Mouse (Mus musculus): ENCODE results near the gene Pik3r4.
"Not testable (repeated sequence)": the region's sequence is repeated elsewhere in the genome, so short reads cannot be mapped to it uniquely, and the experiment has no call there.

Gene Pik3r4

DNA sequence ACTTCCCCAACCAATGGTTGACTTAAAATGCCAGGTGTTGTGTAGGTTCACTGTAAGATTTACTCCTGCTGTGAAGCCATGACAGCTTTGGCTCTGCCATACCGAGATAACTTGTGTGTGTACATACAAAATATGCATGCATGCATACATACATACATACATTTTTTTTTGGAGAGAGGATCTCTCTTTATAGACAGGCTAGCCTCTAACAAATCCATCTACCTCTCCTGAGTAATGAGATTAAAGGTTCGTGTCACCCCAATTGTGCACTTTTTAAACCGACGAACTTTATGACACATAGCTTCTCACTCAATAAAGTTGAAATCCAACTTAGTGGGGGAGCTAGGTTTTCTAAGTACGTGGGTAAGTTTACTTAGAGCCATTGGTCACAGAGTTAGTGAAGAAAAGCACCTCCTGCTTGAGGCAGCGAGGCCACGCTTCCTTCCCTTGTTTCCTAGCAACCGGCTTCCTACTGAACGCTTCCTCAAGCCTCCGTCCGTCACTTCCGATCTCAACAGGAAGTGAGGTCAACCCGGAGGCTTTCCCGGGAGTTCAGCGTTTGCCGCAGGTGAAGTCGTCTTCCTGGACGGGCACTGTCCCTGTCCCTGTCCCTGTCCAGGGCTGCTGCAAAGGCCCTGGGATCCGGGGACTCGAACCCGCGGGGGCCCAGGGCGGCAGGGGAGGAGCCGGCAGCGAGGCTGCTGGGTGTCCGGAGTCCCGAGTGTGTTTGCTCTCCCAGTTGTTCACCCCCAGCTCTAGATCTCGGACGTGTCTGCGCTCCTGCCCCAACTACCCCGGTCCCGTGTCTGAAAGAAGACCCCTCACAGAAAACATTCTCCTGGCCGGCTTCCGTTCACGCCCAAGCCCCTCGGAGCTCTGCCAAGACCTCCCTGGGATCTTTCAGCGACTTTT is at the start of gene Pik3r4:
Gene Pik3r4, plus strand, starts transcription at position 519 of the 912 bp plus-strand sequence.
- DNase-seq (ENCODE audit: low spot score), result peak; percentile 97

DNA sequence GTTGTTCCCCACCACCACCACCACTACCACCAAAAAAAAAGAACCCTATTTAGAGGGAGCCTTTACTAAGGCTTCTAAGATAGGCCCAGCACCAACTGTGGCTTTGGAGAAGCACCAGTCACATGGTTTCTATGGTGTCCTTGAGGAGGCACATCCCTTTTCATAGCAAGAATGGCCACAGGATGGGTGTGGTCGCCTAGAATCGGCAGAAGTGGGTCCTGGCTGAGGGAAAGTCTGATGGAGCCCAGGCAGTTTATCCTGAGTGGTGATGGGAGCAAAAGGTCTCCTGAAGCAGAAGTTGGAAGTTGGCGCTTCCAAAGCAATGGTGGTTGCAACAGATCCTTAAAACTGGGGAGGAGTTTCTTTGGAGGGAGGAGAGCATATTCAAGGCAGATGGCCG is 43.9 kb upstream of the Pik3r4 start:
- no peak for DNase-seq (ENCODE audit: low spot score)

DNA sequence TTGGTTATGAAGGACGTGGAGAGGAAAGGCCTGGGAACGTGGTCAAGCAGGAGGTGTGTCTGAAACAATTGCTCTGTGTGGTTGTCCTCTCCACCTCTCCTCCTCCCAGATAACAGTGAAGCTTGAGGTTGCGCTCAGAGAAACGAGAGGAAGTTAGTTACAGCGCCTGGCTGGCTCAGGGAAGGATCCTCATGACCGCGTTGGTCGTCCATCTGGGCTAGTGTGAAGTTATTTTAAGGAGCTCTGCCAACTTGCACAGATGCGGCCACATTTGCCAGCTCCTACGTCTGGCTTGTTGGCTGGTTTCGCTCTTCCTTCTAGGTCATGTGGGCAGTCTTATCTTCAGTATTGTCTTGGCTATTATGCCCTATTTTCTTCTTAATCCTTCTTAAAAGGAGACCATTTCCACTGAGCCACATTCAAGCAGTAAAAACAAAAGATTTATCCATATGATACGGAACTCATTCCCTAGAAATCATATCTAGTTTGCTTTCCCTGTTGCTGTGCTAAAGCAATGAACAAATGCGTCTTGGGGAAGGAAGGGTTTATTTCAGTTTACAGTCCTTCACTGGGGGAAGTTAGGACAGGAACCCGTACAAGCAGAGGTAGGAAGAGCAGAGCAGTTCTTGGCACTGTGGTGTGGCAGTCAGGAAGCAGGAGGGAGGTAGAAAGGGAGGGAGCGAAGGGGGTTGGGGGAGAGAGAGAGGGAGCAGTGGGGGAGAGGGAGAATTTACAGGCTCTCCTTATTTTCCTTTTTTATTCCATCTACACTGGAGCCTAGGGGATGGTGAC is 30.6 kb upstream of the Pik3r4 start:
- DNase-seq (ENCODE audit: low spot score), result no peak

- no peak for DNase-seq (ENCODE audit: low spot score)
These were observed 29.9 kb upstream of the Pik3r4 start for GRCm38 (mm10) chr9:105612919-105613318.

- no peak for DNase-seq (ENCODE audit: low spot score)
These were observed 26.8 kb upstream of the Pik3r4 start for GRCm38 (mm10) chr9:105615952-105616351.

- peak; percentile 76 for DNase-seq (ENCODE audit: low spot score)
These were observed 25.5 kb upstream of the Pik3r4 start for GRCm38 (mm10) chr9:105617274-105617673.

- no peak for DNase-seq (ENCODE audit: low spot score)
These were observed 8.8 kb upstream of the Pik3r4 start for GRCm38 (mm10) chr9:105633961-105634360.

- not testable (repeated sequence) for DNase-seq (ENCODE audit: low spot score)
These were observed 1.4 kb upstream of the Pik3r4 start for GRCm38 (mm10) chr9:105641377-105641776.

GRCm38 (mm10) chr9:105656189-105656588 is 13.4 kb downstream of the Pik3r4 start:
- DNase-seq (ENCODE audit: low spot score), result no peak

DNA sequence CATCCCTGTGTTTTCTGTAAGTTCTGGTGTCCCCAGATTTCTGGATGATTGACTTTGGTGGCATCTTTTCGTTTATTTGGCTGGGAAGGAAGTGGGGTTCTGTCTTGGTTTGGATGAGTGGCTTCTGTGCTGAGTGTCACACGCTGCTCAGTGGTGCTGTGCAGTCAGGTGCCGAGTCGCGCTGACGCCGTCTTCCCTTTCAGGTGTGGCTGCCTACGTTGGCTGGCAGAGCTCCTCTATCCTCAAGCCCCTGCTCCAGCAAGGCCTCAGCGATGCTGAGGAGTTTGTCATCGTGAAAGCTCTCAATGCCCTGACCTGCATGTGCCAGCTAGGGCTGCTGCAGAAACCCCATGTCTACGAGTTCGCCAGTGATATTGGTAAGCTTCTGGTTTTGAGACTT is 15.4 kb downstream of the Pik3r4 start:
- DNase-seq (ENCODE audit: low spot score), result no peak

- no peak for DNase-seq (ENCODE audit: low spot score)
These were observed 17.1 kb downstream of the Pik3r4 start for GRCm38 (mm10) chr9:105659877-105660276.

GRCm38 (mm10) chr9:105665269-105665668 is 22.5 kb downstream of the Pik3r4 start:
- DNase-seq (ENCODE audit: low spot score), result no peak

GRCm38 (mm10) chr9:105670916-105671315 is 28.1 kb downstream of the Pik3r4 start:
- no peak for DNase-seq (ENCODE audit: low spot score)

GRCm38 (mm10) chr9:105672032-105672431 is 29.3 kb downstream of the Pik3r4 start:
- DNase-seq (ENCODE audit: low spot score), result no peak

DNA sequence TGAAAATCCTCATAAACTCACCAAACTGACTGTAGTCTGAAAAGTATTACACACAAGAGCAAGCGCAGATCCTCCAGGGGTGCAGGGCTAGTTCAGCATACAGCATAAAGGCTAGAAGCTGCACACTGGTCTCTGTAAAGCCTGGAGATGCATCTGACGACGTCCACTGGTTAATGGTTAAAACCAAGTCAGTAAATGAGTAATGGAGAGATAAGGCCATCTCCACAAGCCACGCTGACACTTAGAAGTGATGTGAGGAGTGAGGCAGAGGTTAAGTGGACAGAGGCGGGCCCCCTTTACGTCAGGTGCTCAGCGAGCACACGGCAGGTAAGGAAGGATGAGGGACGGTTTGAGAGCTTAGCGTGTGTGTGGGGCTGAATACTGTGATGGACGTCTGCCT is 33.2 kb downstream of the Pik3r4 start:
- DNase-seq (ENCODE audit: low spot score), result no peak

DNA sequence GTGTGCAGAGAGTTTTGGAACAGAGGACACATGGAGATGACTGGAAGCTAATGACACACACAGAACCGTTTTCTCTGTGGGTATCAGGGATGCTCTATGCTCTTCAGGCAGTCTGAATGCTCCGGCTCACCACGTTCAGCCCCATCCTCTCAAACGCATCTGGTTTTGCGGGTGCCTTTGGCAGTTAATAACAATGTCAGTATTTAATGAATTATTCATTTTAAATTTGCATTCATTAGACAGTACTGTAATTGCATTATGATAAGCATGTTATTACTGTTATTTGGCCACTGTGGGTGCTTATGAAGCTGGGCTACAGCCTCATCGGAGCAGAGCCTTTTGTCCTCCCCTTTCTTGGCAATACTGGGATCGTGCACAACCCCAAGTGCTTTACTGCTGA is 38.6 kb downstream of the Pik3r4 start:
- DNase-seq (ENCODE audit: low spot score), result no peak

DNA sequence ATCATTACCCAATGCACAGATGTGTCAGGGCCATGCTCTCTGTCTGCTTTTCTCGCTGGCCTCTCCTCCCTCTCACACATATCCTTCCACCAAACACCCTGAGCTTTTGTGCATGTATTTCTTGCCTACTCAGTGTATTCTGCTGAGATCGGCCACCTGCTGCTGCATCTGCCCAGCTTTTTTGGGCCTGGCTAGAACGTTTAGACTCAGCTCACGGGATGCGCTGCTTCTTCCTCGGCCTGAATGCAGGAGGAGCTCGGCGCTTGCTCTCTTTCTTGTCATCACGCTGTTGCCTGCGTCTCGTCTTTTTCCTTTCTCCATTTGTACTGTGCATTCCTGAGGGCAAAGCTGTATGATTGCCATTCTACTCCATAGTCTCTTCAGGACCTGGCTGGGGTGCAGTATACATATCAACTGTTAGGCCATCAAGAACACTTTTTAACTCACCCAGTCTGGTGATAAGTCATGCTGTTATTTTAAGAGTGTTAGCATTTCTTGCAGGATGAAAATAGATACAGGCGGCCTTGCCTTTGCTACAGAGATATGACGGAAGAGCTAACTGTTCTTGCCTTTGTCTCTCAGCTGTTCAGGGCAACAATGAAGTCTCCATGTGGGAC is 41.9 kb downstream of the Pik3r4 start:
- DNase-seq (ENCODE audit: low spot score), result no peak

DNA sequence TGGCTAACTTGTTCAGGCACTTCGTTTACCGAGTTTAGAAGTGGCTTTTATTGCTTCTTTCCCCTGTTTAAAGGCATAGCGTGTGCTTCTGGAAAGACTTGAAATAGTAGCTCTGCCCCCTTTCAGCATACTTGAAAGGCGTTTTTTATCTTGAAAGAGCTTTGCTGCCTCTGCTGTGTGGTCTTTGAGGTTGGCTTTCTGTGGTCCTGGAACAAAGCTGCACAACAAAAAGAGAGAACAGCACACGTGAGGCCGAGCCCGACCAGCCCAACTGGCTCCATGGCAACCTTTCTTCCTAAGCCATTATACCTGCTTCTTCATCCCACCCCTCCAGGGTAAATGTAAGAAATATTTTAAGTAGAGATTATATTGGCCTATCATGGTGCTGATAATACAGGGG is 46.7 kb downstream of the Pik3r4 start:
- DNase-seq (ENCODE audit: low spot score), result no peak

DNA sequence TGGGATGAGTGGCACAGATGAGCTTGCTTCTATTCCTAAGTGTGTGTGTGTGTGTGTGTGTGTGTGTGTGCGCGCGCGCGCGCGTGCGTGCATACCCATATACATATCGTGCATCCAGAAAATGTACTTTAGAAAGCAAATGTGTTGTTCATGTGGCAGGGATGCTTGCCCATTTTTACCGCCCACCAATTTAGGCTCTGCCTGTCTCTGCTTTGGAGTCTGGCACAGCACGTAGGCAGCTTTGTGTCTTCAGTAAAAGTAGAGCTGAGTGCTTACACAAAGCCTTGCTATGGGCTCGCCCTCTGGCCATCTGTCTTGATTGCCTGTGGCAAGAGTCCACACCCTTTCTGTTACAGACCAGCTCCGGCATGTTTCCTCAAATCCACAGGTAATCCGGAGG is 49.7 kb downstream of the Pik3r4 start:
- DNase-seq (ENCODE audit: low spot score), result no peak

DNA sequence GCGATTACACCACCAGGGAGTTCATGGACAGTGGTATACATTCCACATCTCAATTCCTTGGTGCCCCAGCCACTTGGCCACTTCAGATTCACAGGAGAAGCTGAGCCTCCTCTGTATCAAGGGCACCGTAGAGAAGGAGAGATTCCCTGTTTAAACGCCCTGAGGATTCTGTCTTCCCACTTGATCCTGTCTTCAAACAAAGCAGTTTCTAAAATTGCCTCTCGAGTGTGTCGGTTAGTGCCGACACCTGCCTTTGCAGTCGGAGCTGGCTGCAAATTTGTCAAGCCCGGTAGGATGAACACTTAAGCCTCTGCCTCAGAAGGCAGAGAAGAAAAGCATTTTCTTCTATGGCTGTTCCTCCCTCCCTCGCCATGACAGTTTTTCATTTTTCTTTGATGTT is 50.3 kb downstream of the Pik3r4 start:
- DNase-seq (ENCODE audit: low spot score), result no peak

- DNase-seq (ENCODE audit: low spot score), result peak; percentile 88
These were observed 51.1 kb downstream of the Pik3r4 start for GRCm38 (mm10) chr9:105693854-105694253.

DNA sequence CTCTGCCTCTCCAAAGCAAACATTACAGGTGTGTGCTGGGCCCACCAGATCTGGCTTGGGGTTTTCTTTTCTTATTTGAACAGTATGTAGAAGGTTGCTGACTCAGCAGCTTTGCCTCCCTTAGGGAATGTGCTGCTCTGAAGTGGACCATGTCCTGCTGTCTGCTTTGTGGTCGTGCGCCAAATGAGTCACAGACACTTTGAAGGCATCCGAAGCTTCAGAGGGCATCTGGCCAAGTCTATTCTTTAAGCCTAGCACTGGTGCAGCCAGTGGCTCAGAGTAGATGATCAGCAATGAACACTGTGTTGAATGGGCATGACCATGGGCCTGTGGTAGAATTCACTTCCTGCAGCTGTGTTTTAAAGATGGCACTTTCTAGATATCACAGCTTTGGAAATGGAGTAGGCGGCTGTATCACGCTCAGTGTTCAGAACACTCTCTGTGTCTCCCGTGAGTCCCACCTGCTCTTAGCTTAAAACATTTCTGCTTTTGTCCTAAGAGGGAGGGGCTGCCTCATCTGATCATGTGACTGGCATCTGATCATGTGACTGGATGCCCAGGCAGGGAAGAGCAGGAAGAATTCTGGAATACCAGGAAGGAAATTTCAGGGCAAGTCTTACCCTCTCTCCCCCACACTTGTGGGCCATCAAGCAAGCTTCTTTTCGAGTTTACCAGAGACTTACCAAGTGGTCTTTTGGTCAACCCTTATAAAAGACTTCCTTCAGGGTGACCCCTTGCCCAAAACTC is 54.2 kb downstream of the Pik3r4 start:
- DNase-seq (ENCODE audit: low spot score), result no peak

Measured in embryo, embryonic 10 days (tissue).